Mouse (Mus musculus) megakaryocyte, embryonic 14.5 days (primary cell): Measurements from ENCODE around the gene Vps13d.

Experiments used
- FLI1 ChIP-seq: IDR thresholded peaks from 2 replicates; pipeline ENCODE4 v1.6.1; 2012; ENCODE audit warnings: low read length, inconsistent platforms, mixed read lengths
- GATA1 ChIP-seq: IDR thresholded peaks from 3 replicates; pipeline ENCODE4 v1.6.1; 2012; ENCODE audit warnings: mixed read lengths, low read length, inconsistent platforms, borderline replicate concordance

- TF ChIP-seq GATA1 (no peak), FLI1 (no peak)
These were observed 6.6 kb upstream of the Vps13d start for GRCm38 (mm10) chr4:145201424-145201823.
